Mouse (Mus musculus): ENCODE data around the gene Unc80. TPM values are rescaled to one million over a fixed set of nuclear protein-coding genes. Genes with fewer than 3 reads are reported as not detected.

Gene Unc80
- 0.28 and 0.31 TPM in 2 replicates for polyA plus RNA-seq (2014; fragmentation: Nextera tagmentation; extraction: Ambion mirVana)

- H3K36me3 ChIP-seq (replicated peaks; ENCODE audit: control insufficient read depth, insufficient read depth, low read depth, low read length): no peaks in the 10 kb centered on the region
- DNase-seq (ENCODE audit: low spot score) (peak; percentile 77), ATAC-seq (replicated peaks; ENCODE audit: insufficient number of reproducible peaks, low FRiP score, low TSS enrichment, low read depth) (peak; percentile 94)
- peak within 1 kb of the TSS; percentile 37 for H3K9ac ChIP-seq (replicated peaks; ENCODE audit: low read length)
- no peaks in the 10 kb centered on the region; the same call in 1 of the 2 replicates for H3K27me3 ChIP-seq (ENCODE audit: control insufficient read depth, insufficient read depth, low read length)
- no peaks in the 10 kb centered on the region for H3K9me3 ChIP-seq (replicated peaks; ENCODE audit: control insufficient read depth, low read length)
- no peak within 1 kb of the TSS for H3K27ac ChIP-seq (replicated peaks; ENCODE audit: low read depth, low read length)
- peak within 1 kb of the TSS; percentile 56 for H3K4me3 ChIP-seq (ENCODE audit: low read depth, low read length)
- H3K4me1 ChIP-seq (ENCODE audit: control insufficient read depth, insufficient read depth, low read length): no peaks in the 10 kb centered on the region
- peak within 1 kb of the TSS; percentile 93 for H3K4me2 ChIP-seq (ENCODE audit: low read depth, low read length)
- WGBS: 1% methylated on average over 49 of the region's 83 CpGs
Observed at GRCm38 (mm10) chr1:66467821-66468703, at the start of gene Unc80. Gene Unc80 (plus strand): TSS chr1:66468367.

DNA sequence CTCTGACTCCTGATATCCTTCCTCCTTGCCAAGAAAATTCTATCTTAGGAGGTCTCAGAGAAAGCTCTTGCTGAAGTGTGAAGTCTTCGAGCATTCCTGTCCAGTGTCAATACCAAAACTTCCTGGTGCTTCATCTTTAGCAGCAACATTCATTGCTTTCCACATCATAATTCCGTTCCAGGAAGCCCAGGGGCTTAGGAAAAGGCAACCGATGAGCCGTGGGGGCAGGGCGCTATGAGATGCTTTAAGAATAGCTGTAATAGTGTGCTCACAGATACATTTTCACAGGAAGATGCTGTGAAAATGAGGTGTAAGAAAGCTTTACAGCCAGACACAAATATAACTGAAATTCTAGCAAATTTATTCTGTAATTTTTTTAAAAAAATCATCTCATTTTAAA lies 42.1 kb upstream of the Unc80 start:
- Histone ChIP-seq H3K27ac (replicated peaks; ENCODE audit: low read depth, low read length) (no peak overlapping the region), H3K36me3 (replicated peaks; ENCODE audit: control insufficient read depth, insufficient read depth, low read depth, low read length) (no peaks in the 10 kb centered on the region), H3K4me1 (ENCODE audit: control insufficient read depth, insufficient read depth, low read length) (no peaks in the 10 kb centered on the region), H3K4me2 (ENCODE audit: low read depth, low read length) (no peak overlapping the region), H3K4me3 (ENCODE audit: low read depth, low read length) (no peak overlapping the region), H3K9ac (replicated peaks; ENCODE audit: low read length) (no peak overlapping the region), H3K9me3 (replicated peaks; ENCODE audit: control insufficient read depth, low read length) (no peaks in the 10 kb centered on the region), H3K27me3 (ENCODE audit: control insufficient read depth, insufficient read depth, low read length) (no peaks in the 10 kb centered on the region)
- no peak for DNase-seq (ENCODE audit: low spot score)
- no peak for ATAC-seq (replicated peaks; ENCODE audit: insufficient number of reproducible peaks, low FRiP score, low TSS enrichment, low read depth)
- 91% methylated on average over 5 of the region's 5 CpGs for WGBS

GRCm38 (mm10) chr1:66430962-66431361 lies 37.2 kb upstream of the Unc80 start:
- H3K4me3 ChIP-seq (ENCODE audit: low read depth, low read length): no peak overlapping the region
- DNase-seq (ENCODE audit: low spot score) (no peak), ATAC-seq (replicated peaks; ENCODE audit: insufficient number of reproducible peaks, low FRiP score, low TSS enrichment, low read depth) (no peak)
- no peak overlapping the region for H3K4me2 ChIP-seq (ENCODE audit: low read depth, low read length)
- no peak overlapping the region for H3K27ac ChIP-seq (replicated peaks; ENCODE audit: low read depth, low read length)
- H3K9ac ChIP-seq (replicated peaks; ENCODE audit: low read length): no peak overlapping the region
- no peaks in the 10 kb centered on the region for H3K27me3 ChIP-seq (ENCODE audit: control insufficient read depth, insufficient read depth, low read length)
- H3K4me1 ChIP-seq (ENCODE audit: control insufficient read depth, insufficient read depth, low read length): no peaks in the 10 kb centered on the region
- H3K9me3 ChIP-seq (replicated peaks; ENCODE audit: control insufficient read depth, low read length): no peaks in the 10 kb centered on the region
- no peaks in the 10 kb centered on the region for H3K36me3 ChIP-seq (replicated peaks; ENCODE audit: control insufficient read depth, insufficient read depth, low read depth, low read length)

DNA sequence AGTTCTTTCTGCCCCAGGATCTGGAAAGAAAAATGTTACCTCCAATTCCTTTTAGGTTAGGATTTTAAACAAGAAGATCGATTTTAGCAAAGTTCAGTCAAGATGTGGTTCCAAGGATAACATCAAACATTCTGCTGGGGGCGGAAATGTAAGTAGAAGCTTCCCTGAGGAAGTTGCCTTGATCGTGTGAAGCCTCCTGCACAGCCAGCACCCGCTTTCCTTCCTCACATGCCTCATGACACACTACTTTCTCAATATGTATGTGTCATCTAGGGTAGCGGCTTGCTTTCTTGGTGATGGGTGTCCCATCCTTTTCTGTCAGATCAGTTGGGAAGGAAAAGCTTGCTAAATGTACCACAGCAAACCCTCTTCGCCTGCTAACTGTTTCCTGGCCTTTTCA lies 36.7 kb upstream of the Unc80 start:
- Histone ChIP-seq H3K4me1 (ENCODE audit: control insufficient read depth, insufficient read depth, low read length) (no peaks in the 10 kb centered on the region), H3K36me3 (replicated peaks; ENCODE audit: control insufficient read depth, insufficient read depth, low read depth, low read length) (no peaks in the 10 kb centered on the region), H3K4me3 (ENCODE audit: low read depth, low read length) (no peak overlapping the region), H3K9me3 (replicated peaks; ENCODE audit: control insufficient read depth, low read length) (no peaks in the 10 kb centered on the region), H3K27ac (replicated peaks; ENCODE audit: low read depth, low read length) (no peak overlapping the region), H3K9ac (replicated peaks; ENCODE audit: low read length) (no peak overlapping the region), H3K27me3 (ENCODE audit: control insufficient read depth, insufficient read depth, low read length) (no peaks in the 10 kb centered on the region), H3K4me2 (ENCODE audit: low read depth, low read length) (no peak overlapping the region)
- no peak for ATAC-seq (replicated peaks; ENCODE audit: insufficient number of reproducible peaks, low FRiP score, low TSS enrichment, low read depth)
- DNase-seq (ENCODE audit: low spot score): no peak
- 84% methylated on average over 6 of the region's 6 CpGs for WGBS

DNA sequence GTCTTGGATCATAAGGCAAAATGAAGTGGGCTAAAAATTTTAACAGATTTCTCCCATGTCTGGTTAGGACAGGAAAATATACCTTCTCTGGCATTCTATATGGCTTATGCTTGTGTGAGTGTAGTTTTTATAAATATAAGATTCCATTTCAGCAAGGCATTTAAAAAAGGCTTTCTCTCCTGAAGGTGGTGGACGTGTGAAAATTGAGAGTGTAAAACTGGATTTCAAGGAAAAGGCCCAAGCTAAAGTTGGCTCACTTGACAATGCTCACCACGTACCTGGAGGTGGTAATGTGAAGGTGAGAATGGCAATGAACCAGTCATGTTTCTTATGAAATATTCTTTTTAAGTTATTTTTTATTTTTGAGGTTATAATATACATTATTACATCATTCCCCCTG lies 30.1 kb upstream of the Unc80 start:
- Histone ChIP-seq H3K4me1 (ENCODE audit: control insufficient read depth, insufficient read depth, low read length) (no peaks in the 10 kb centered on the region), H3K27me3 (ENCODE audit: control insufficient read depth, insufficient read depth, low read length) (no peaks in the 10 kb centered on the region), H3K9me3 (replicated peaks; ENCODE audit: control insufficient read depth, low read length) (no peaks in the 10 kb centered on the region), H3K27ac (replicated peaks; ENCODE audit: low read depth, low read length) (no peak overlapping the region), H3K4me3 (ENCODE audit: low read depth, low read length) (no peak overlapping the region), H3K9ac (replicated peaks; ENCODE audit: low read length) (no peak overlapping the region), H3K36me3 (replicated peaks; ENCODE audit: control insufficient read depth, insufficient read depth, low read depth, low read length) (no peaks in the 10 kb centered on the region), H3K4me2 (ENCODE audit: low read depth, low read length) (no peak overlapping the region)
- no peak for ATAC-seq (replicated peaks; ENCODE audit: insufficient number of reproducible peaks, low FRiP score, low TSS enrichment, low read depth)
- 80% methylated on average over 2 of the region's 2 CpGs for WGBS
- no peak for DNase-seq (ENCODE audit: low spot score)

DNA sequence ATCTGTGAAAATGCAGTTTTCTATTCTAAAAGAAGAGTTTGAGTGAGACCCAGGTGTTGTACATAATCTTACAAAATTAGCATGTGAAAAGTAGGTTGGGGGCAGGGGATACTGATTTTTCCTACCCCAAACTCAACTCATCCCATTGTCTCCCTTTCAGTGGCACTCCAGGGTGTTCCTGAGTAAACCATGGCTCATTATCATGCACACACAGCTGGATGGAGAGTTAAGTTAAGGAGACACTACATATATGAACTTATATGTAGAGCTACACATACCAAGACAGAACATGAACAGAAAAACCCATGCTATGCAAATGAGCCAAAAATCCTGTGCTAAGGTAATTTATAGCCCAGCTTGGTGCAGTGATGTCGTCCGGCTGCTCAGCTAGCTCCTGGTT lies 25.2 kb upstream of the Unc80 start:
- Histone ChIP-seq H3K9me3 (replicated peaks; ENCODE audit: control insufficient read depth, low read length) (no peaks in the 10 kb centered on the region), H3K27me3 (ENCODE audit: control insufficient read depth, insufficient read depth, low read length) (no peaks in the 10 kb centered on the region), H3K36me3 (replicated peaks; ENCODE audit: control insufficient read depth, insufficient read depth, low read depth, low read length) (no peaks in the 10 kb centered on the region), H3K4me2 (ENCODE audit: low read depth, low read length) (no peak overlapping the region), H3K4me1 (ENCODE audit: control insufficient read depth, insufficient read depth, low read length) (no peaks in the 10 kb centered on the region), H3K27ac (replicated peaks; ENCODE audit: low read depth, low read length) (no peak overlapping the region), H3K4me3 (ENCODE audit: low read depth, low read length) (no peak overlapping the region), H3K9ac (replicated peaks; ENCODE audit: low read length) (no peak overlapping the region)
- ATAC-seq (replicated peaks; ENCODE audit: insufficient number of reproducible peaks, low FRiP score, low TSS enrichment, low read depth): no peak
- WGBS: 84% methylated on average over 2 of the region's 2 CpGs
- DNase-seq (ENCODE audit: low spot score): no peak

DNA sequence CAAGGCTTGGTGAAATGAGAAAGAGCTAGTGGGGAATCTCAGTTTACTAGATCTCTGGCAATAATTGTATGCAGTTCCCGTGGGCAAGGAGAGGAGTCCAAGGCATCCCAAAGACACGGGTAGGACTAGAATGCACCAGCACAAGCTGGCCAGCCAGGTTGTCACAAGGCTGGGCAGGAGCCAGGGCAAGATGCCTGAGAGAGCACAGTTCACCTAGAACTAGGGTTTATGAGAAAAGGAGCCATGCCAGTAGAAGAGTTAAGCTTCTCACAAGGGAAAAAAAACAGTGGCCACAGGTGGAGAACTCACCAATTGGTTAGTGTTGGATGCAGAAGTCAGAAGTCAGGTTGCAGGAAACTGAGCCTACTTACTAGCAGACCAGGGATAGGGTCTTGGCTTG lies 18.7 kb upstream of the Unc80 start:
- Histone ChIP-seq H3K36me3 (replicated peaks; ENCODE audit: control insufficient read depth, insufficient read depth, low read depth, low read length) (no peaks in the 10 kb centered on the region), H3K4me2 (ENCODE audit: low read depth, low read length) (no peak overlapping the region), H3K9me3 (replicated peaks; ENCODE audit: control insufficient read depth, low read length) (no peaks in the 10 kb centered on the region), H3K27me3 (ENCODE audit: control insufficient read depth, insufficient read depth, low read length) (no peaks in the 10 kb centered on the region), H3K4me1 (ENCODE audit: control insufficient read depth, insufficient read depth, low read length) (no peaks in the 10 kb centered on the region), H3K9ac (replicated peaks; ENCODE audit: low read length) (no peak overlapping the region), H3K27ac (replicated peaks; ENCODE audit: low read depth, low read length) (no peak overlapping the region), H3K4me3 (ENCODE audit: low read depth, low read length) (no peak overlapping the region)
- ATAC-seq (replicated peaks; ENCODE audit: insufficient number of reproducible peaks, low FRiP score, low TSS enrichment, low read depth) (no peak), DNase-seq (ENCODE audit: low spot score) (no peak)
- 76% methylated on average over 2 of the region's 2 CpGs for WGBS

GRCm38 (mm10) chr1:66456580-66456979 lies 11.6 kb upstream of the Unc80 start:
- Histone ChIP-seq H3K4me2 (ENCODE audit: low read depth, low read length) (no peak overlapping the region), H3K4me1 (ENCODE audit: control insufficient read depth, insufficient read depth, low read length) (no peaks in the 10 kb centered on the region), H3K9ac (replicated peaks; ENCODE audit: low read length) (no peak overlapping the region), H3K36me3 (replicated peaks; ENCODE audit: control insufficient read depth, insufficient read depth, low read depth, low read length) (no peaks in the 10 kb centered on the region), H3K27me3 (ENCODE audit: control insufficient read depth, insufficient read depth, low read length) (no peaks in the 10 kb centered on the region), H3K27ac (replicated peaks; ENCODE audit: low read depth, low read length) (no peak overlapping the region), H3K4me3 (ENCODE audit: low read depth, low read length) (no peak overlapping the region), H3K9me3 (replicated peaks; ENCODE audit: control insufficient read depth, low read length) (no peaks in the 10 kb centered on the region)
- DNase-seq (ENCODE audit: low spot score) (peak; percentile 4), ATAC-seq (replicated peaks; ENCODE audit: insufficient number of reproducible peaks, low FRiP score, low TSS enrichment, low read depth) (no peak)
- 17% methylated on average over 2 of the region's 2 CpGs for WGBS

Data from embryonic facial prominence, embryonic 11.5 days (tissue).